Mouse (Mus musculus) lung, postnatal 4 days (tissue): ENCODE measurements at regions not wholly inside any gene's neighbourhood (a gene's known extent, or its start where the extent isn't known, plus 50 kb on each side); places are given as distances from the start of the nearest gene placed in this dataset.

Experiments used
- DNase-seq, 2 experiments: peaks; one replicate each; pipeline ENCODE4 v3.0.0; 2021

DNA sequence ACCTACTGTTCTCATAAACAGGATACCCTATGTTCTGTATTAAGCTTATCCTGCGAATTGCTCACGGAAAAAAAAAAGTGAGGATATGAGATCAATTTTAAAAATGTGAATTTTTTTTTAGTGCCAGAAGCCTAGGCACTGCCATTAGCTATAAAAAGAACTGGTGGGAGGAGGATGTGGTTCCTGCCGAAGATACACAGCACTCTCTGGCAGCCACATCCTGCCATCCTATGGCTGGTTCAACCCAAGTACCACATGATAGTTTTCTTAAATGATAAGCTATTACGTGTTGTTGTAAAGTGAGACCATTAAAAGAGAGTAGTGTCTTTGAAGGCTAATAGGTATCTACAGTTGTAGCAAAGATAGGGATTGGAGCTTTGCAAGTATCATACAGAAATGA lies 58.2 kb upstream of the Ppp3ca start:
- no peak for DNase-seq

DNA sequence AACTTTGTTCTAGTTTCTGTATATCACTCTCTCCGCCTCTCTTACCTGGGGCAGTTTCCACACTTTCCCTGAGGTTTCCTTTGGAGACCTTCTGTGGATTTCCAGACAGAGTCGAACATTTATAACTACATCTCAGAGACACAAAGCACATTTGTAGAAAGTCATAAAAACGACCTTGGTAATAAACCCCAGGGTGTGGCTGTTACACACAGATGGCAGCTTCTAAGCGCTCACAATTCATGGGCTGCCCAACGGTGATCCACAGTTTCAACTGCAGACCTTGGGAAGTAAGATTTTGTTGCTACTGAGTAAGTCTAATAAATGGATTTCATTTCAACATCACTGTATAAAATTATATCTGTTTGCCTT lies 59.4 kb upstream of the Ppp3ca start:
- no peak for DNase-seq

DNA sequence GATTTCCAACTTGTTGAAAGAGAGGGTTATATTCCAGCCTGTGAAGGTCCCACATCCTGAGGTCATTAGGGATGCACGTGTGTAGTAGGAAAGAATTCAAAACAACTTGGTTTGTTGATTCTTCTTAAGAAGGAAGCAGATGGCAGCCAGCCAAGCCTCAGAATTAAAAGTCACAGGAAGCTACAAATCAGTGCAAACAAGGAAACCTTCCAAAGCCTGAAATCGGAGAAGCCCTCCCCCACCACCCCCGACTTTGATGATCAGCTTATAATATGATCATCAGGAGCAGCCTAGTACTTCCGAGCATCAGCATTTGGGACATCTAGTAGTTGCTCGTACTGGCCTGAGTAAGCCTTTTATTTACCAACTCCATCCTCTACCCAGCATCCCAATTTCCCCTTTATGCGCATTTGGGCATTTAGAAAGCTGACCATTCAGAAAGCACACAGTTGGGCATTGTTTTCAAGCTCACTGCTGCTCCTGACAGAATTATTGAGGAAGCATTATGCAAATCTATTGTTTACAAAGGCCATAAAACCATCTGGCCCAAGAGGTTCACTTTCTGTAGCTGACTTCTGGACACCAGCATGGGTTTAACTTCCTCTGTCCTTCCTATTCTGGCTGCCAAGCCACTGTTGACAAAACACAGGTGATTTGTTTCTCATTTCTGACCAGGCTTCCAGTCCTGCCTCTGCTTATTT lies 59.9 kb upstream of the Ppp3ca start:
- DNase-seq, result peak; percentile 41 to 51

DNA sequence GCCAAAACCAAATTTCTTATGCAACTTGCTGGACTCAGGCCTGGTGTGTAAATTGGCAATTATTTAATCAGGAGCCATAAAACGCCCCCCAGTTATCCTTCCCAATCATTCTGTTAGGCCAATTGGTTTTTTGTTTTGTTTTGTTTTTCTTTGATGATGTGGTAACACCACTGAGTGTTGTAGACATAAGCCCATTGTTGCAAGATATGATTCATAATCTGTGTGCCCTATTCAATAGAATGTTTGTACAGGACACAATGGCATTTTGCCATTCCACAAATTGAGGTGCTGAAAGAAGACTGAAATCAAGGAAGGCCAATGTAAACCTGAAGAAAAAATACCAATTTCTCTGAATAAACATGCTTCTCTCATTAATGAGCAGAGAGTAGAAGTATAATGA lies 68.2 kb upstream of the Ppp3ca start:
- no peak for DNase-seq

DNA sequence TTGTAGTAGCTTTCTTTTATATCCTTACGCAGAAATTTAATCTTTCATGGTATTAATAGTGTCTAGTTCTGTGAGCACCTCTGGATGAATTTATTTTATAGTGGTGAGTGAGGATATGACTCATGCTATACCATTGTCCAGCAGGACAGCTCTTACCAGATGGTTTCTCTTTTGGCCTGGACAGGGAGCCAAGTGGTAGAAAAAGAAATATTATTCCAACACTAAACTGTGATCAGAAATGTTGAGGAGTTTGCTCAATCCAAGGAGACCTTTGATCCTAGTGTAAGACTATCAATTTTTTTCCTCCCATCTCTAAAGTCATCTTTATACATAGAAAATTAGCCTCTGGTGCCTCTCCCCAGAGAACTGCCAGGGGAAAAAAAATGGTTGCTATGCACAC lies 86.0 kb upstream of the Ppp3ca start:
- DNase-seq, result no peak

DNA sequence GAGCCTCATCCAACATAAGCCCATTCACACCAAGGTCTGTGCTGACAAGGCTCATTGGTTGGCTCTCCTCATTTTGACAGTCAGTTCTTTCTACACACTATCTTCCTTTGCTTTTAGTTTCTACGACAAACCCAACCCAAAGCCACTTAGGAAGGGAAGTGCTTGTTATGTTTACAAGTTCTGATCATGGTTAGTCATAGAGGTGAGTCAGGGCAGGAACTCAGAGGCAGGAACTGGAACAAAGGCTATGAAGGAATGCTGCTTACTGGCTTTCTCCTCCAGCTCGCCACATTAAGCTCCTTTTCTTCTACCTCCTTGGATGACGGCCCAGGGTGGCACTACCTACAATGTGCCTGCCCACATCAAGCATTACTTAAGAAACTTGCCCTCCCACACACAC lies 91.9 kb upstream of the Ppp3ca start:
- no peak for DNase-seq

DNA sequence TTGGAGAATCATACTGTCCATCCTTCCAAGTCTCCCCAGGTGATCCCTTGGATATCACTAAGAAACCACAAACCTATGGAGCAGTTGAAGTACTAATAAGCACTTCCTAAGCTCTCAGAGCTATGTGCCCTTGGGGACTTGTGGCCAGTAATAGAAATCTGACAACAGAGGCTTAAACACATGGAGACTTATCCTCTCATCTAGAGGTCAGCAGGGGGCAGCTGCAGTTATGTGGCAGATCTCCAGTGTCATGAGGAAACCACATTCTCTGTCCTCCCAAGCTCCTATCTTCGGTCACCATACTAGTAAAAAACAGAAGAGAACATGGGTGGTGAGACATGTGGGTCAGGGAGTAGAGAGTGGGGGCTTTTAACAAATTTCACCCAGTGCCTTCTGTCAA lies 99.4 kb upstream of the Ppp3ca start:
- DNase-seq, result no peak

DNA sequence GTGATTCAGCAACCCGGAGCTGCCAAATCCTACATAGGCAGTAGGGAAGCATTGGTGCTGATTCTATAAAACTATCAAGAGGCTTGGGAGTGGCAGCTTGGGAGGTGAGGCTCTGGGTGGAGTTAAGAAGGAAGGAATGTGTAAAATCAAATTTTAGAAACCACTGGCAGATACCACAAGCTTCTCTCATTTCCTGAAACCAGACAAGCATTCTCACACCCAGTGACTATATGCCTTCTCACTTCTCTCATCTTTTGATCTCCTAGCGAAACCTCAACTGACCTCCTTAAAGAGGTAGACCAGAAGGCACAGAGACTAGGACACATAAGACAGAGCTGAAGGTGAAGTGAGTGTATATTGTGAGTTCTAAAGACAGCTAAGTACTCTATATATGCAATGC lies 113.4 kb upstream of the Ppp3ca start:
- no peak for DNase-seq

DNA sequence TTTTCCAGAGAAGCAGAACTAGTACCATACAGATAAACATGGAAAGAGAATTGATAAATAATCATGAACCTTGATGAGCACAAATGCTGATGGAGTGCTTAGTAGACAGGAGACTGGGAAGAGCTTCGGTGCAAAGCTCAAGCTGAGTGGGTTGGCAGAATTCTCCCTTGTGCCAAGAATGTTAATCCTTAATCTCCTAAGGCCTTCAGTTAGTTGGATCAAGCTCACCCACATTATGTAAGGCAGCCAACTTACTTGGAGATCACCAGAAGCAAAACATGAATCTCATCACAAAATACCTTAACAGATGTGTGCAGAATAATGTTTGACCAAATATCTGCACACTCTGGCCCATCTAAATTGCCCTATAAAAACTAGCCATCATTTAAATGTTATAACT lies 120.5 kb upstream of the Ppp3ca start:
- no peak for DNase-seq

DNA sequence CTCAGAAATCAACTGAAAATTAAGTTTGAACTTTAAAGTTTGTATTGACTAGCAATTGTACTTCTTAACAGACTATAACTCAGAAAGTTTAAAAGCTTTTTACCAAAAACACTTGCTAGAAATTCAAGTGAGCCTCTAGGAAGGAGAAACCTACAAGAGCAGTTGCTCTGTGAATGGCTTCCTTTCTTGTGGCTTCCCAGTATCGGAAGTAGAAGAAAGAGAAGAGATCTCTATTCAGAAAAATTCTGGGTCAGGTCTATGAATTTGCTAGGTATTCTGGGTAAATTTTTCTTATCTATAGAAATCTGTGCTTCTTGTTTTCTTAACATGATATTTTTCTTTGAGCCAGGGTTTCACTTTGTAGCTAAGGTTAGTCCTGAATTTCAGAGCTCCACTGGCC lies 138.3 kb upstream of the Ppp3ca start:
- no peak for DNase-seq

DNA sequence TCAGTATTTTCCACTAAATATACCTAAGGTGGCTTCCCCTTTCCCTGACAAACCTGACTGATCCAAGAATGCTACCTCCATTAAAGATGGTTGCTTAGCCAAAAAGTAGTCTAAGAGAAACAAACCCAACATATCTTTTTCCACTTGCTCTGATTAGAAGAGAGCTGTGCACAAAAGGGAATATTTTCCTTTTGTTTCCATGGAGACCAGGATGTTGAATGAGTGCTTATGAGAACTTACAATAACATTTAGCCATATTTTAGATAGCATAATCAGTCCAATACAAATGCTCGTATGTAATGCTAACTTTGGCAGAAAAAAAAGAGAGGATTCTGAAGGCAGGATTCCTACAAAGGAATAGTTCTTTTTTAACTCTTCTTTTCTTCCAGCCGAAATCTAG lies 161.3 kb upstream of the Ppp3ca start:
- no peak for DNase-seq

DNA sequence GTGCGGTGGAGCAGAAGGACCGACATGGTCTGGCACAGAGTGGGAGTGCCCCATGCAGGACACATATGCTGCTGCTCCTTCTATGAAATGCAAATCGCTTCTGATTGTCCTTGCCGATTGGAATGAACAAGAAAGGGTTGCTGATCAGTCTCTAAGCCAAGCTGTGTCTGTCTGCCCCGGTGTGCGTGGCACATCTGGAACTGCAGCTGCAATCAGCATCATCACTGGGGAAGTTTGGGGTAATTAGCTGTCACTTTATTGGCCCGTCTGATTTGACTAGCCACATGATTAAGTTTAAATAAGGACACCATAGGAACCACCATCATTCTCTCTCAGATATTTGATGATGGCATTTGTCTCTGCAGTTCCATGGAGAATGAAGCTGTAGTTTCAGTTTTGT lies 162.9 kb upstream of the Ppp3ca start:
- DNase-seq, result no peak

DNA sequence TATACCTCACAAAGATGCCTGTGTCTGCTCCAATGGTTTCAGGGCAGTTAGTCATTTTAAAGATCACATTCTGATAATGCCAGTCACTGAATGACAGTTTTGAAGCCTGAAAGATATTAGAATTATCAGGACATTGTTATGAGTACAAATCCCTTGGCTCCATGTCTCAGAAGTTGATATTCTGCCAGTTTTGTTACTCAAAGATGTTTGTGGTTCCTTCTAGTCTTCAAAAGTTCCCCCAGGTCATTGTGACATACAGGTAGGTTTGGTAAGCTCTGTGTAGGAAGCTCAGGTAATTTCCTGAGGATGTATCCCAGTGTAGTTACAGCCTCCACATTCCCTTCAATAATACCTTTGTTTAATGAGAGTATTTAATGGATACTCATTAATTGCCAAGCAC lies 169.0 kb upstream of the Bank1 start:
- no peak for DNase-seq

DNA sequence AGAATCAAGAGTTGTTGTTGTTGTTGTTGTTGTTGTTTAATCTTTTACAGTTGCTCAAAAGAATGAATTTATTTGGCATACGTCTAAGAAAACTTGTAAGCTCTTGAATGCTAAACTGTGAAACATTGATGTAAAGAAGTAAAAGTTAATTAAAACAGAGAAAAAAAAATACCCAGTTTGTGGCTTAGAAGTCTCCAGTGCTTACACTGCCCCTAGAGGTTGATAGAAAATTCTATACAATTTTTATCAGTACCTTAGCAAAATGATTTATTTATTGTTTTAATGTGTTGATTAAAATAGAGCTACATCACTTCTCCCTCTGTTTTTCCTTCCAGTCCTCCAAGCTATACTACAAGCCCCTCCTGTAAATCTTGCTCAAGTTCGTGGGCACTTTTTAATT lies 165.8 kb upstream of the Bank1 start:
- DNase-seq, result no peak

DNA sequence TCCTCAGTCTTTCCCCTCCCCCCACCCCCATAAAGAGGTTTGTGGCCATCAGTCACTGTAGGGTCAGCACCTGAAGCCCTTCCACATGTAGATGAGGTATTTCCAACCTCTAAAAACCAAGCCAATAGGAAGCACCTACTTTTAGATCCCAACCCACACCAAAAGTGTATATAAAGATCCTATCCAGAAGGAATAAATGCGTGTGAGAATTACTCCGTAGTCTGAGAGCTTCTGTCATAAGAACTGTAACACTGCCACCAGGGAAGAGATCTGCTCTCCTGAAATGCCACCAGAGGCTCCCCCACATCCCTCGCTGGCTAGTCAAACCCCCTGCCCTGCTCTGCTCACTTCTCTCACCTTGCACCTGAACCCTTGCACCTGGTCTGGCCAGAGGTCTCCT lies 145.8 kb upstream of the Bank1 start:
- no peak for DNase-seq

DNA sequence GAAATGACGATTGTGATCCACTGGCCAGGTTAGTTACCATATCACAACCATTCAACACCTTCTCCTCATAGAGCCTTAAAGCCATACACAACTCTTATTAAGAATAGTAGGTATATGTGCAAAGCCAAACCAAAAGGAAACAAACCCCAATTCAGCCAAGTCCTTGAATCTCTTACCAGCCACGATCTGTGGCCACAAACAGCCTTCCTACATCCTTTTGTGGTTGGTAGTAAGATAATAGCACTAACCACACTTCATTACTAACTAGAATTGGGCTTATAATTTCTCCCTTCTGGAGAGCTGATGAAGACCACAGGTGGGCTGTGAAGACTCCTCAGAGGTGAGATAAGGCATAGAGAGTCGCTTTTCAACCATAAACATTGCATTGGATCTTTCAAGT lies 136.9 kb upstream of the Bank1 start:
- no peak for DNase-seq

DNA sequence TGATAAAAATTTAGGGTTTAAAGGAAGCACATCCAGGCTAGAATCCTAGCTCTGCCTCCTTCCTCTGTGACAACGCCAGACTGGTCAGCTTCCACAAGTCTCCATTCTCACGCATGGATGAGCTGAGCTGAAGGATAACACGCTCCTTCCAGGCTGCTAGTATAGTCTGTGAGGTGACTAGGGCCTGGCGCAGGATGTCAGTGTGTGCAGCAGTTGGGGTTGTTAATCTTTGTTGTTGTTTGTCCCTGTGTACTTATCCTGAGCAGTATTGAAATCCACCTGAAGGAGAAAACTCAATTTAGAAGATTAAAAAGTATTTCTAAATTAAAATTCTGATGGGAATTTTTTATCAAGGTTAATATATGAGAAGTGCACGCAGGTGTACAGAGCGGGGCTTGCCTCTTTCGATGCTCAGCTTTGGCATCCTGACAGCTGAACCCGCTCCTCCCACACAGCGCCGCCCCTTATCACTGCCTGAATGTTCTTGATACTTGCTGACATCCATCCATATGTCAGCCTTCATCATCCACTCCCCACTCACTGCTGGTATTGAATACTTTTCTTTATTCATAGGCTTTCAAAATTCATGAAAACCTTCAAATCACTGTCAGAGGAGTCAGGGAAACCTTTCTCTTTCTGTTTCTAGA lies 130.7 kb upstream of the Bank1 start:
- no peak for DNase-seq

DNA sequence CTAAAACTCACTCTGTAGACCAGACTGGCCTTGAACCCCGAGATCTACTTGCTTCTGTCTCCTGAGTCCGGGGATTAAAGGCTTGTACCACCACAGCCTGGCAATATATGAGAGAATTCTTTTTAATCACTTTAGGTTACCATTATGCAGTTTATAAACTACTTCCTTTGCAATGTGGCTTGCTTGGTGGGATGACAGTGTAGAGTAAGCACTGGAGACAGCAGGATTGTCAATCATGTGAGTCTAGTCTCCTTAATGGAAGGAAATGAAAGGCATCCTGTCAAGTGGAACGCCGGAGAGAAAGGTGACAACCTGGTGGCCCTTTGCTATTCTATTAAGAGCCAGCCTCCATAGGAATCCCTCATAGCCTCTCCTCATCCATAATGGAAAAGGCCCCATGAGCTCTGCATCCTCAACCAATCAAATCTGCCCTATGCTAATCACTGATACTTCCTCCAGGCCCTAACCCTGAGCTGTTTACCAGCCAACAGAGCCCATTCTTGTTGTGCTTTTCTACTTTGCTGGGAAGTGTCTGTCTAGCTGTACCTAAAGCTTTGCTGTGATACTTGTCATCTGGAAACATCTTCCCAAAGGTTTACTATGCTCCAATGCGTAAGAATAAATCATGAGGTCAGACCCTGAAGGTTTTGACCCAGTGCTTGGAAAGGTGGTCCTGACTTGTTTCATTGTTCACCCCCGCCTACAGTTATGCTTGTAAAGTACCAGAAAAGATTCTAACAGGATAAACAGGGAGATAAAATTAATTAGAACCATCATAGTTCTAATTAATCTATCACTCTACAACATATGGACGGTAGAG lies 130.0 kb upstream of the Bank1 start:
- DNase-seq, result no peak

DNA sequence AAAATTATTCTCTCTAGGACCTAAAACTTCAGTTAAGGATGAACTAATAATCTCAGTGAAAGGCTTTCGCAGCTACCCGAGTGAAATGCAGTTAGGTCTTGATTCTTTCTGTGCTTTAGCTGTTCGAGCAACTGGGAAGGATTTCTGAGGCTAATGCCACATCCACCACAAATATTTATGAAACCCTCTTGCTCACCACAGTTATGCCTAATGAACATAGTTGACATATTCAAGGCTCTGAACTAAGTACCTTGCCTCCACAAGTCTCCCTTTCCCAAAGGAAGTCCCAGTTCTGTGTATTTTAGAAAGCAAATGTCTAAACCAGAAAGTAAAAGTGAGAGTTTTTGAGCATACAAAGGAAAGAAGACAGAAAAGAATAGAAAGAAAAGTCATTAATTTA lies 129.1 kb upstream of the Bank1 start:
- no peak for DNase-seq

DNA sequence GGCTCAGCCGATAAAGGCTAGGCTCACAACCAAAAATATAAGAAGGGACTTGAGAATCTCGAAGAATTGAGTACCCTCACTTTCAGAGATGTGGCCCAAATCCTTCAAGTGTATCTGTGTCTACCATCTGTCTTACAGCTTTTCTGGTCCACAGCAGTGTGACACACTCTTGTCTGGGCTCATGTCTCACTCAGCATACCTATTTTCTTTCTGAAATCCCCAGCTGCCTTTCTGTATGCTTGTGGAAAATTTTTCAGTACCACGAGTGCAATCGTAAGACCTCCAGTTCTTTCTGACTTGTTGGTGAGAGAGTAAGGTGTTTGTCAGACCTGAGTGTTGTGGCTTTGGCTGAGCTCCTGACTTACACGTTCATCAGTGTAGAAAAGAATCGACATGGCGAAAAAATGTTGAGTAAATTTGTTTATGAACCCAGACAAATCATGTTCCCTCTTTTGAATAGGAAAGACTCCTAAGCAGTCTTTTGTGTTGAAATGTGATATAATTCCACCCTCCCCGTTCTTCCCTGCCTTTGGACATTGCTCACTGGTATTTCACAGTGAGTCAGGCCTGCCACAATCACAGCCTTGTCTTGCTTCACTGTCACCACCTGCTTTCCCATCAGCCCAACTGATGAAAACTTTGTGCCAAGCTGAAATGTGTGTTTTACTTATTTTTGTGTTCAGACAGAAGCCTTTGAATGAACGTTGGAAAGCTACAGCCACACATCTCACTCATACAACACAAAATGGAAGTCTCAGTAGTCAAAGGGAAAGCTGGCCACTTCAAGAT lies 125.3 kb upstream of the Bank1 start:
- DNase-seq, result no peak

DNA sequence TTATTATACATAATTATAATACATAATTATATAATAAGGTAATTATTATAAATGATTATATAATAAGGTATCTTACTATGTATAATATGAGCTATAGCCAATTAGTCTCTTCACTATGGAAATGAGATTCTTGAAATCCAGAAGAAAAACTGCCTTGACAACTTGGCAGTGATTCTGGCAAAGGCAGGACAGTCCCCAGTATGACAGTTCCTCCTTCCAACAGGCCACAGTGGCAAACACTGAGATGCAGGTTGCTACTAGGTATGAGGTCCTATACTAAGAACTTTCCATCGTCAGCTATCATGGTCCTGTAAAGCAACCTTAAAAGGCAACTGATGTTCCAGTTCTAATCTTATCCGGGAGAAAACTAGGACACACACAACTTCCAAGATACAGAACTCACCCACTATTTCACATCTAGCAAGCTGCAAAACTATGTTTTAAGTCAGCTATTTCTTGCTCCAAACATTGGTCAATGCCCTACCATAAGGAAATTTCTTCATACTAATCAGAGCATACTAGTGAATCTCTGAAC lies 124.6 kb upstream of the Bank1 start:
- no peak for DNase-seq

DNA sequence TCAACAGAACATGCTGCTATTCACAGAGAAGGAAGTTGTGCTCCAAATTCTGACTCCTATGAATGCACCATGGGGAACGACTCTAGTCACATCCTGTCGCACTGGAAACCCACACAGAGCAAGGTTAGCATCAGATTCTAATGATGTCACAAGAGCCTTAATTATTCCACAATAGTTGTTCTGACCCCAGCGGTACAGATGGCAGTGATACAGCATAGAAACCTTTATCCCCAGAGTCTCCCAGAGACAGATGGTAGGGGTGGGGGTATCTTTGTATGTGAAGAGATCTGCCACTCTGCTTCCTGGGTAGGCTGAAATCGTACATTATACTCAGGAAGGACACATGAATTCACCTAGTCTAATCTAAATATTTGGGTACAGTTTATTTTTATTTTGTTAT lies 123.5 kb upstream of the Bank1 start:
- no peak for DNase-seq

DNA sequence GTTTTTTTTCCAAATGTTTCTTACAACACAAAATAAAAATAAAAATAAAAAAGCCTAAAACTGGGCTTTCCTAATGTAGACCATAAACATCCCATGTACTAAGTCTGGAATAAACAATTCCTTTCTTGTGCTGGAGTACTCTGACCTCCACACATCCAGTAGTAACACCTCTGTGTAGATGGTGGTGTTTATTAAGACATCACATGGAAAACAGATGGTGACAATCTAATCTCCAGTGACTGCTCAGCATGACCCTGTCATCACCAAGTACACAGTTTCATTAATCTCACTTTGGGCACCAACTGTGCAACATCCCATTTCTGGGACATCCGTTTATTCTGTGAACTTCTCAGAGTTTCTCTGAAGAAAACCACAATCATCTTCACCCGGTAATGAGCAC lies 118.7 kb upstream of the Bank1 start:
- no peak for DNase-seq
